Mouse (Mus musculus): ENCODE results near the gene Megf9. TPM values are rescaled to one million over a fixed set of nuclear protein-coding genes. Genes with fewer than 3 reads are reported as not detected.

Megf9 gene
- polyA plus RNA-seq, 1 experiment = 2.6 TPM

DNA sequence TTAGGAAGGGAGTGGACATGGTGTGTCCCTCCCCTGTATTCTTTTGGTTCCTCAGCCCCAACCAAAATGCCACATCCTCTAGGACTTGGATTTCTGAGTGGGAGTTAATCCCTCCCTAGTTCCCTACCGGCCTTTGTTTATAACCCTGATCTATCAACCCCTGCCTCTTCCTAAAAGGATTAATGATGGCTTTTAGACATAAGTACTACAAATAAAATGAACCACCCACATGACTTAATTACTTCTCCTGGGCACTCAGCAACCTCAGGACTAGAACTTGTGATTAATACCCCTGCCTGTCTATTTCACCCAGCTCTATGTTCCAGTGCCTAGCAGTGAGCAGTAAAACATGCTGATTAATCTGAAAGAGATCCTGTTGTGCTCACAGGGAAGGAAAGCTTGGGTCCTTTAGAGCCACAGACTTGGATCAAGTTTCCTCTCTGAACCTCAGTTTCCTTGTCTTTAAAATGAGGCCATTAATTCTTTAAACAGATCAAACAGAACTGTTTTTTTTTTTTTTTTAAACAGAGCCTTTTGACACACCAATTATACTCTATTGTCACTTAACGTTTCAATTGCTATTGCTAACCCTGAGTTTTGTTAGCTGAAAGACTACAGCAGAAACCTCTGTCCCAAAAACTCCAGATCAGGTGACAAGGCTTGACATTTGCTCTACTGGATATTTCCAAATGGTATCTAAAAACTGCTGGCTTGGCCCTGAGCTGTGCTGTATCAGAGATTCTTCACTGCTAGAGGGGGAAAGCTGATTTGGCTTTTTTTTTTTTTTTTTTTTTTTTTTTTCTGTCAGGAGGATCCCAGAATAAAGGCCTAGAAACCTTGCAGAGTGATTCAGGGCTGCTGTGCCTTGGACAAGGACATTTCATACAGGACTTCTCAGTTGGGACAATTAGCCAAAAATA is 2.1 kb upstream of the Megf9 start:
- TF ChIP-seq SRF (IDR thresholded peaks at IDR 0.05; ENCODE audit: control insufficient read depth, insufficient read length, low read depth) (no peak), USF1 (IDR thresholded peaks at IDR 0.05; ENCODE audit: low read depth) (no peak), TCF12 (IDR thresholded peaks at IDR 0.05; ENCODE audit: insufficient read depth, poor library complexity, severe bottlenecking) (no peak), MYOG (IDR thresholded peaks at IDR 0.05; ENCODE audit: control insufficient read depth in 1 of 3, insufficient read depth in 1 of 3, insufficient read length in 2 of 3, low read depth in 2 of 3) (no peak)
- H3K27me3 ChIP-seq (ENCODE audit: control insufficient read depth, insufficient read depth, insufficient read length) = no peaks in the 10 kb centered on the region
- H3K36me3 ChIP-seq (ENCODE audit: control insufficient read depth, insufficient read depth) = no peaks in the 10 kb centered on the region
- H3K79me2 ChIP-seq (ENCODE audit: control insufficient read depth, insufficient read depth) = peaks cover 3% of the 10 kb centered on the region
- H3K4me3 ChIP-seq = no peak overlapping the region
- H3K4me2 ChIP-seq (ENCODE audit: low read depth) = peak overlapping the region; percentile 99
- H3ac ChIP-seq (ENCODE audit: control insufficient read depth, insufficient read length) = no peak overlapping the region

- H3K4me3 ChIP-seq = peak overlapping the region; percentile 49
- no peaks in the 10 kb centered on the region for H3K27me3 ChIP-seq (ENCODE audit: control insufficient read depth, insufficient read depth, insufficient read length)
- no peaks in the 10 kb centered on the region for H3K36me3 ChIP-seq (ENCODE audit: control insufficient read depth, insufficient read depth)
- peak overlapping the region; percentile 99 for H3K4me2 ChIP-seq (ENCODE audit: low read depth)
- TF ChIP-seq TCF3 (IDR thresholded peaks at IDR 0.05; ENCODE audit: insufficient read length, low read depth) (no peak), POLR2AphosphoS2 (IDR thresholded peaks at IDR 0.05; ENCODE audit: insufficient read length, low read depth) (peak; percentile 41)
- peaks cover 3% of the 10 kb centered on the region for H3K79me2 ChIP-seq (ENCODE audit: control insufficient read depth, insufficient read depth)
- H3ac ChIP-seq (ENCODE audit: control insufficient read depth, insufficient read length) = peak overlapping the region; percentile 51
These were observed 1.0 kb upstream of the Megf9 start for GRCm38 (mm10) chr4:70535711-70536311.

DNA sequence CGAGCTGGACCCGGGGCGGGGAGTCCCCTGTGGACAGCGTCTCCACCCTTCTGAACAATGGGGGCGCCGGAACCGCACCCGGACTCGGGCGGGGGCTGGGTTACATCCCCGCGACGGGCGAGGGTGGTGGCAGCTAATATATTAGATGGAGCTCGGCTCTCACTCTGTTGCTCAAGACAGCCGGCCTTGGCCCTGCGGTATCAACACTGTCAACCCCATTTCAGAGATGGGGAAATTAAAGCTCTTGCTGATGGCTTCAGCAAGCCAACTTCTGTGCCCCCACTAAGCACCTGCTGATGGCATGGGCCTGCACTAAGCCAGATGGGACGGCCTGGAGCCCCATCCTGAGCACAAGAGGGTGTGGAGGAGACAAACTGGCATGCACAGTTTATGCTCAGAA is 494 bp upstream of the Megf9 start:
- TF ChIP-seq MYOD1 (IDR thresholded peaks at IDR 0.05; ENCODE audit: control insufficient read depth in 1 of 3, insufficient read length in 2 of 3, low read depth in 2 of 3) = peak in 1 of 3 experiments; percentile 12
- no peak for TF ChIP-seq USF1 (IDR thresholded peaks at IDR 0.05; ENCODE audit: low read depth)
- Histone ChIP-seq H3ac (ENCODE audit: control insufficient read depth, insufficient read length) (peak overlapping the region; percentile 51), H3K4me3 (peak overlapping the region; percentile 49)

GRCm38 (mm10) chr4:70534078-70534890 is 511 bp downstream of the Megf9 start:
- H3K36me3 ChIP-seq (ENCODE audit: control insufficient read depth, insufficient read depth) = no peaks in the 10 kb centered on the region
- peak overlapping the region; percentile 49 for H3K4me3 ChIP-seq
- no peaks in the 10 kb centered on the region for H3K27me3 ChIP-seq (ENCODE audit: control insufficient read depth, insufficient read depth, insufficient read length)
- peak overlapping the region; percentile 91 for H3K4me2 ChIP-seq (ENCODE audit: low read depth)
- TF ChIP-seq MYOD1 (IDR thresholded peaks at IDR 0.05; ENCODE audit: control insufficient read depth in 1 of 3, insufficient read length in 2 of 3, low read depth in 2 of 3) = peak in 1 of 3 experiments; percentile 7
- TF ChIP-seq TCF12 (IDR thresholded peaks at IDR 0.05; ENCODE audit: insufficient read depth, poor library complexity, severe bottlenecking) = no peak
- peaks cover 3% of the 10 kb centered on the region for H3K79me2 ChIP-seq (ENCODE audit: control insufficient read depth, insufficient read depth)
- H3ac ChIP-seq (ENCODE audit: control insufficient read depth, insufficient read length) = peak overlapping the region; percentile 51

More for the DNA sequence above, 494 bp upstream of the Megf9 start:
- peaks cover 3% of the 10 kb centered on the region for H3K79me2 ChIP-seq (ENCODE audit: control insufficient read depth, insufficient read depth)
- peak overlapping the region; percentile 99 for H3K4me2 ChIP-seq (ENCODE audit: low read depth)
- H3K36me3 ChIP-seq (ENCODE audit: control insufficient read depth, insufficient read depth) = no peaks in the 10 kb centered on the region
- H3K27me3 ChIP-seq (ENCODE audit: control insufficient read depth, insufficient read depth, insufficient read length) = no peaks in the 10 kb centered on the region

- TF ChIP-seq CEBPB (IDR thresholded peaks at IDR 0.05; ENCODE audit: insufficient read depth, poor library complexity, severe bottlenecking) = no peak
- no peak for TF ChIP-seq USF1 (IDR thresholded peaks at IDR 0.05; ENCODE audit: low read depth)
- TF ChIP-seq POLR2AphosphoS2 (IDR thresholded peaks at IDR 0.05; ENCODE audit: insufficient read length, low read depth) = no peak
- no peak for TF ChIP-seq TCF12 (IDR thresholded peaks at IDR 0.05; ENCODE audit: insufficient read depth, poor library complexity, severe bottlenecking)
- no peak for TF ChIP-seq TCF3 (IDR thresholded peaks at IDR 0.05; ENCODE audit: insufficient read length, low read depth)
- no peak for TF ChIP-seq MYOD1 (IDR thresholded peaks at IDR 0.05; ENCODE audit: control insufficient read depth in 1 of 3, insufficient read length in 2 of 3, low read depth in 2 of 3)
- TF ChIP-seq REST (IDR thresholded peaks at IDR 0.05; ENCODE audit: insufficient read depth, insufficient read length) = no peak
- TF ChIP-seq POLR2A (IDR thresholded peaks at IDR 0.05; ENCODE audit: insufficient read length, low read depth) = no peak
- no peak for TF ChIP-seq MAX (IDR thresholded peaks at IDR 0.05; ENCODE audit: low read depth)
- TF ChIP-seq E2F4 (IDR thresholded peaks at IDR 0.05; ENCODE audit: insufficient read depth) = no peak
- no peaks in the 10 kb centered on the region for H3K36me3 ChIP-seq (ENCODE audit: control insufficient read depth, insufficient read depth)
- H3ac ChIP-seq (ENCODE audit: control insufficient read depth, insufficient read length) = no peak overlapping the region
- peaks cover 3% of the 10 kb centered on the region for H3K79me2 ChIP-seq (ENCODE audit: control insufficient read depth, insufficient read depth)
- H3K27me3 ChIP-seq (ENCODE audit: control insufficient read depth, insufficient read depth, insufficient read length) = no peaks in the 10 kb centered on the region
- H3K4me3 ChIP-seq = peak overlapping the region; percentile 49
- H3K4me2 ChIP-seq (ENCODE audit: low read depth) = peak overlapping the region; percentile 91
These were observed 1.6 kb downstream of the Megf9 start for GRCm38 (mm10) chr4:70533056-70533805.

Measured in myocyte (in vitro differentiated cells).